Mouse (Mus musculus): Measurements from ENCODE around the gene Zgrf1.

The Zgrf1 gene

GRCm38 (mm10) chr3:127639875-127640761 is 86.8 kb downstream of the Zgrf1 start:
- in situ Hi-C loops (cut with MboI, MseI) = loop anchor here (5.0 to 10.0 kb wide), 2 partner anchors 112 to 1575 kb away; no protein-coding TSS in a partner anchor

- in situ Hi-C loops (cut with MboI, MseI) = loop anchor here (5.0 kb wide), 1 partner anchor 111 kb away; no protein-coding TSS in a partner anchor
Observed at GRCm38 (mm10) chr3:127640762-127641700, 87.7 kb downstream of the Zgrf1 start.

DNA sequence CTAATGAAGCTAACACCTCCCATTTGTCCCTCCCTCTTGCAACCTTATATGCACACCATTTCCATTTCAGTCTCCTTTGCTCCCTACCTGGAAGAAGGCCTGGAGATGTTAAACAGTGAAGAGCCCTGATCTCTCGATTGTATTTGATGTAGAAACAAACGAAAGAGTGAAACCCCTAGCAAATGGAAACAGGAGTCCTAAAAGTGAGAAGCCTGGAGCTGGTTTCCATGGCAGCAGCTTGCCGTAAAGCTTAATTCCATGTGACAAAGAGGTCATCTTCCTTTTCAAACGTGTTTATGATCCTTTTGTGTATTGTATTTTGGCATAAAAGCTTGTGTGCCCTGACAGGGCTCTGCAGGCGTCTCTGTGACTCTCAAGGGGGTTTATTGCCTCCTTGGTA is 88.9 kb downstream of the Zgrf1 start:
- in situ Hi-C loops (cut with MboI, MseI) = loop anchor here (5.0 kb wide), 1 partner anchor 110 kb away; no protein-coding TSS in a partner anchor

DNA sequence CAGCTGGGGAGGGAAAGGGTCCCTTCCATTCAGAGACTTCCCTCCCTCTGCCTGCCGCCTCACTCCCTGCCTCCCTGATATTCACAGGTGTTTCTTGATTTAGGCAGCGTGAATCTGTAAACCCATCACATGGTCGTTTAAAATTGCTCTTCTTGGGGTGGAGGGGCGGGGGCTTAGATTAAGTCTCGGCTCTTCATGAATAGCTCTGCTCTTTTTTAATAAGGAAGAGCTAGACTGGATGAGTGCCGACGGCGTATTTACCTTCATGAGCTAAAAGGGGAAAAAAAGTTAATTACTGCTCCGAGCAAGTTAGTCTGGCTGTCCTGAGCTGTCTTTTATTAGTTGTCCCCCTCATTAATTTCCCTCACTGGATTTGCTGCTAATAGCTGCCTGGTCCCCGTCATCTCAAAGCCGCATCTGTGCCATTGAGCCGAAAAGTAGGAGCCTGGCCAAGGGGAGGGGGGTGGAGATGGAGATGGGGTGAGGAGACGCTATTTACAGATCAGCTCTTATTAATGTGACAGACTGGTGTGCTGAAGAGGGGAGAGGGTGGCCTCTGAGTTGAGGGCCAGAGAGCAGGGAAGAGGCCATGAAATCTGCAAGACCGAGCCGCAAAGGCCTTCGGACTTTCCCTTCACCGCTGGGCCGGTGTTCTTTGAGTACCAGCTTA is 93.0 kb downstream of the Zgrf1 start:
- in situ Hi-C loops (cut with MboI, MseI) = no loop called here

DNA sequence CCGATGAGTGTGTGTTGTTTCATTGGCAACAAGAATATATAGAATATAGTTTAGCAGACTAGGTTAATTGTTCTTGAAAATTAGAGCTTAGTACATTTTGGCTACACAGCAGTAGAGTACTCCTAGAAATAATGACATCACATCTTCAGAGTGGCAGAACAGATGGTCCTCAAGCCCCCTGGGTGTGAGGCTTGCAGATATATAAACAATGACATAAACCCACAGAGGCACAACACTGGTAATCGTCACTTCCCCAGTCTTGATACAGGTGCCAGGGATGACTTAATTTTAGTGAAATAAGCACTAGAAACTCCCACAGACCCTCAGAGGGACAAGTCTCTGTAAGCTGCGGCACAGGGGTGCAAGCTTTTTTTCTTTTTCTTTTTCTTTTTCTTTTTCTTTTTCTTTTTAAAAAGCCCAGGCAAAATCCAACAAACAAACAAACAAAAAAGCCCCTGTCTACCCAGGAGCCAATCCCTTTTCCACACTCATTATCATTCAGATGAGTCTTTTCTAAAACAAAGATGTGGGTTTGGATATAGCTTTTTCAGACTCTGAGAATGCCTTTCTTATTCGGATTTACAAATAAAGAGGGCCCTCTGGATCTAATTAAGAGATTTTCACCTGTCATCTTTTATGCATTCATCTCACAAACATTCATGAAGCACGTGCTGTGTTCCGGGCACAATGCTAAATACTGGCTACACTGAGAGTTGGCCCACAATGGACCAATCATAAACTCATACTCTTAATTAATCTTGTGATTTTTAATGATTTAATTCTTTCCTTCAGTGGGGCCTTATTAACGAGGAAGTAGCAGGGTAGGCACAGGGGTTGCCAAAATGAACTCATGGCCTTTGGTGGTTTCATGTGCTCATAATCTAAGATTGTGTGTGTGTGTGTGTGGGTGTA is 98.7 kb downstream of the Zgrf1 start:
- in situ Hi-C loops (cut with MboI, MseI) = no loop called here

DNA sequence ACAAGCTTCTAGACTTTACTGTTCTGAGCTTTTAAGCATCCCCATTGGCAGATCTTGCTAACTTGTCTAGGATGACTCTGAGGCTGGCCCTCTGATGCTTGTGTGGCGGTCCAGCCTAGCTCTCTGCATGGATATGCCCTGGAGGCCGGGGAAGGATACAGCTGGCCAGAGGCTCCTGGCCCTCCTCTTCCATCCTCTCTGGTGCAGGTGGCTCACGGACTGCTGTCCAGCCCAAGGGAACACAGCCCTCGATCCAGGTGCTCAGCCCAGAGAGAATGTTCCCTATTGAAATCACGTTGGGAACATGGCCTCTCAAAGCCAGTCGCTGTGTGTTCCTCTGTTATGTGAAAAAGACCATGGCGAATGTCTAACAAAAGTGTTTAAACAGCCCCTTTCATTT is 107.4 kb downstream of the Zgrf1 start:
- in situ Hi-C loops (cut with MboI, MseI) = no loop called here

- in situ Hi-C loops (cut with MboI, MseI) = no loop called here
Observed at GRCm38 (mm10) chr3:127661646-127662531, 108.6 kb downstream of the Zgrf1 start.

Measured in T-helper 1 cell (primary cell).